Mouse (Mus musculus) brain, adult 2 months (tissue): ENCODE measurements around the gene Fdx1l.
A peak's percentile ranks its signal among the peaks of the same experiment; 100 is the strongest.

Experiments used
- DNase-seq: peaks from one replicate; pipeline ENCODE4 v3.0.0; 2011; ENCODE audit warnings: low read depth, low spot score

The Fdx1l gene

DNA sequence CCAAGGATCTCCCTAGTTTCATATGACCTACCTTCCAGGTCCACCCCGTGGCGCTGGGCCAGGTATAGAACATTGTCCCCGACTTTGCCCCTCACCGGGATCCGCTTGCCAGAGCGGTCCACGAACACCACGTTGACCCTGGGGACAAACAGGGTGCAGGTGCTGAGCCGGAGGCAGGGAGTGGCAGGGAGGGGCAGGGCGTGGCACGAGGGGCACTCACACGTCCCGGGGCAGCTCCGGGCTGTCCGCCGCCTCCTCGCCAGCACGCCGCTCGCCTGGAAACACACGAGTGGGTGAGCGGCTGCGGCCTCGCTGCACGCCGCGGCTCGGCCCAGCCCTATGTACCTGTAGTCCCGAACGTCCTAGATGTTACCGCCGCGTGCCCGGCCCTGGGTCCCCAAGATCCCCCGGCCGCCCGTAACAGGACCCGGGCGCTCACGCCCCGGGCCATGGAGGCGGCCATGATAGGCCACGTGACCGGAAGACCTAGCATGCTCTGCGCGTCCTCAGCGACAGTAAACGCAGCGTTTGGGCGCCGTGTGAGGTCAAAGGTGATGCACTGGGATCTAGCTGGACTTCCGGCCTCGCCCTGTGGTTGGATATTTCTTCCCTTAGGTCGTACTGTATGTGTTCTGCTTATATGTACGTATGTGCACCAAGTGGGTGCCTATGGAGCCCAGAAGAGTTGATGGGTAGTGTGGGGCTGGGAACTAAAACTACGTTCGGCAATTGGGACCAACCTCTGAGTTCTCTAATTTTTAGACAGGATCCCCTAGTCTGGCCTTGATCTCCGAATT, at the start of gene Fdx1l, which contains the start of gene Gm49373:
TSS of gene Fdx1l (minus strand) at position 571 of the 797 bp plus-strand sequence.
TSS of gene Gm49373 (minus strand) at position 53 of the 797 bp plus-strand sequence.
- DNase-seq = peak; percentile 97

DNA sequence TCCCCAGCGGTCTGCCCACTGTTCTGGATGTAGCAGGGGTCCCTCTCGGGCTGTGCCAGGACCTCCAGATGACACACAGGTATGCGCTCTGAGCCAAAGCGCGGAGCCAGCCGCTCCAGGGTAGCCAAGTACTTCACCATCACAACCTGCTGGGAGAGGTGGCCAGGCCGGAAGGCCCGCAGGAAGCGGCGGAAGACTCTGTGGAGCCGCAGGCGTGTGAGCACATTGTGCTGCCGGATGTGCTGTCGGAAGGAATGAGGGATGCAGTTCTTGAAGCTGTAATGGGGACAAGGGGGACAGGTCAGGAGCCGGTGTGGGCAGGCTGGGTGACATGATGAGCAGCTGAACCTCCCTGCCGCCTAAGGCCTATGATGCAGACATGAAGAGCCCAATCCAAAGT, 48.1 kb upstream of the Fdx1l start:
- no peak for DNase-seq

DNA sequence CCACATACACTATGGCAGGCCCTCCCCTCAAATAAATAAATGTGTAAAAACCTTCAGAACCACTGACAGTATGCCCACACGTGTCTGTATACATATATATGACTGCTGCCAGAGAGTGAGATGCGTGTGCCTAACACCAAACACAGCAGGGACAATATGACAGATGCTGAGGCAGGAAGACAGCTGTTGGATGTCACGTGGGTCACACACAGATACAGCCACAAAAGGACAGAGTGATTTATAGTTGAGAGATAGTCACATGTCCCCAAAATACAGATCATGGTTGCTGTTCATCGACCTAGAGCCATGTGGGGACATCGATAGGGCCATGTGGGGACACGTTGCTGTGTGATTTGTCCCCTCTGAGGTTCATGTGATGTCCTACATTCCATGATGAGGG, 43.7 kb upstream of the Fdx1l start:
- no peak for DNase-seq

DNA sequence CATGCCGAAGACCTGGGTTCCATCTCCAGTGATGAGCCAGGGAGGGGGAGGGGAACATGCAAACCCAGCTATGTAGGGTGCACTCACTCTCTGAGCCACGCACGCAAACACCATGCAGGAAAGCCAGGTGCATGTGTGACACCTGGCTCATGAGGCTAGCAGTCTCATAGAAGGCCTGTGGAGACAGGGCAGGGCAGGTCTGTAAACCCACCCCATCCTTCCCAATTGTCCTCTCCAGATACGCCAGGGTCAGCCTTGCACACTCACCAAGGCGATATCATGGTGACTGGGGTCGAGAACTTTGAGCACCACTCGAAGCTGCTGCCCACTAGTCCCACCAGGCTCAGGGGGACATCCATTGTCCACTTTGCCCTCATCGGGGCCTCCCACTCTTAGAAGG, 41.7 kb upstream of the Fdx1l start:
- DNase-seq = no peak

DNA sequence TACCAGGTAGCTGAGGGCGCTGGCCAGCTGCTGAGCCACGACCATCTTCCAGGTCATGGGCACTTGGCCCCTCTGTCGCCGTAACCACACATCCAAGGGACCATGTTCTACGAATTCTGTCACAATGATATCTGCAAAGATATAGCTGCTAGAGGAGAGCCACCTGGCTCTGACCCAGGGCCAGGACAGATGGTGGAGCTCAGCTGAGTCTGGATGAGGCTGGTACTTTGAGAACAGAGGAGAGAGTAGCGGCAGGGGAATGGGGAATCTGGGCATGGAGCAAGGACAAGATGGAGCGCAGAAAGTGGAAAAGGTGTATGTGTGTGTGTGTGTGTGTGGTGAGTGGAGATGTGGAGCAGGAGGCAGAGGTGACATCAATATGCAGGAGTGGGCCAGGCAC, 40.8 kb upstream of the Fdx1l start:
- DNase-seq = peak; percentile 68

DNA sequence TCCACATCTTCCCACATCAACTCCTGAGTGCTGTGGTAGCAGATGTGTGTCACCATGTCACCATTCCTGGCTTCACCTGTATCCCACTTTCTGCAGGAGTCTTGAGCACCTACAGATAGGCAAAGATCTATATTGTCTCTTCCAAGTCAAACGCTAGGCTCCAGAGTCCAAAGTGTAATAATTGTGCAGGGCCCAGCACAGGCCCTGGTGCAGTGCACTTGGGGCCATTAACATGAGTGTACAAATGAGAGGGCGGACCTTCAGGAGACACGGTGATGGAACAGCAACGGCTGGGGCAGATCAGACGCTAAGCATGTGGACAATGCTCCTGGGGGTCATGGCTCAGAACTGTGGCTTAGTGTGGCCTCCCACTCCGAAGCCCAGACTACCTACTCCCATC, 40.3 kb upstream of the Fdx1l start:
- no peak for DNase-seq

DNA sequence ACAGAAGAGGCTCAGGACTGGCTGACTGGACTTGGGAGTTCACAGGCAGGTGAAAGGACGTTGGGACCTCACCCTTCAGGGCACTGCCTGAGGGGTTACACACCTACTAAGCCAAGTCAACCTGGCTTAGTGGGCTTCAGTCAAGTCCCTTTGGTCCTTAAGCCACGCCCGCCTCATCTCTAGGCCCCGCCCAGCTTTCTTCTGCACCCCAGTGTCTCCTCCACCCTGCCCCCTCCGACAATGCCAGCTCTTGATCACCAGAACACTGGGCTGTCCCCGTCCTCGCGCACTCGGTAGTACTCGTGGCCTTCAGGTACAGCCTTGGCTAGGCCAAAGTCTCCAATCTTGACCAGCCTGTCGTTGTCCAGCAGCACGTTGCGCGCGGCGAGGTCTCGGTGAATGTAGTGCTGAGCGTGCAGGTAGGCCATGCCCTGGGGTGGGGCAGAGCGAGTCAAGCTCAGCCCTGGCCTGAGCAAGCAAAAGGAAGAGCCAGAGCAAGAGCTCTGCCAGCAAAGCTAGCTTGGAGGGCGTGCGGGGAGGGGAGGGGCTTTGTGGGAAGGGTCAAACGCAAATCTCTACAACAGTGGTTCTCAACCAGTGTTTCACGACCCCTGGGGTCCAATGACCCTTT, 34.3 kb upstream of the Fdx1l start:
- DNase-seq = no peak

DNA sequence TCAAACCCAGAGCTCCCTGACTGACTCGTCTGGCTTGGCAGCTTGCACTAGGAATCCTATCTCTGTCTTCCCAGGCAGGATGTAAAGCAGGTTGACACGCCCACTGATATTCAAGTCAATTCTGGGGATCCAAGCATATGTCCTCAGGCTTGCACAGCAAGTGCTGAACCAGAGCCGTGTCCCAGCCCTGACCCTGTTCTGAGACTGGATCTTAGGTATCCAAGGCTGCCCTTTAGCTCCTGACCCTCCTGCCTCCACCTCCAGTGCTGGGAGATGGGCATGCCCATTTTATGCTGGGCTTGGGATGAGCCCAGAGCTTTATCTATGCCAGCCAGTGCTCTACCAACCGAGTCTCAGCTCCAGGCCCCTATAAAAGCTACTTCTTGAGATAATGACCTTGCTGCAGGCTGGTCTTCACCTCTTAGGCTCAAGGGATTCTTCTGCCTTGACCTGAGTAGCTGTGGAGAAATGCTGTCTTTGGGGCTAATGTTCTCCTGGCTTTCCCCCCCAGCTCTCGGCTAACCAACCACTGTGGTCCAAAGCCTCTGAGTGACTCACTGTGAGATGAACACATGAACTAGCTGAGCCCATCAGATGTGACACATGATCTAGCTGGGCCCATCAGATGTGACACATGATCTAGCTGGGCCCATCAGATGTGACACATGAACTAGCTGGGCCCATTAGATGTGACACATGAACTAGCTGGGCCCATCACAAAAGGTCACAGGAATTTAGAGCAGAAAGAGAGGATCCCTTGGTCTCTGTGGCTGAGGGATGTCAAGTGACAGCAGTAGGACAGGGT, 32.5 kb upstream of the Fdx1l start:
- DNase-seq = peak; percentile 60

DNA sequence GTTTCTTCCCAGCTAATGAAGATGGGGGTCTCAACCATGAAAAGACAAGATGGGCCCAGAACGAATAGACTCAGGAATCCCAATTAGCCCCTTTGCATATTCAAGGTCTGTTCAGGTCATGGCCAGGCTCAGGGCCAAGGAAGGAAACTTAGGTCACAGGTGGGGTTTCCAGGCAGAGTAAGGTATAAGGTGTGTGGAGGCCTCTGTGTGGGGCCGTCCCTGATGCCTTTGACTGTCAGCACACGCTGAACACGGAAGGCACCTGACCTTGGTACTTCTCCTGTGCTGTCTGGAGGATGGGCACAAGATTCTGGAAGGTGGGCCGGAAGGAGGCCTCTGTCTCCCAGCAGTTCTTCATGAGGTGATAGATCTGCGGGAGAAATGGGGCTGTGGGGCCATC, 31.4 kb upstream of the Fdx1l start:
- no peak for DNase-seq

DNA sequence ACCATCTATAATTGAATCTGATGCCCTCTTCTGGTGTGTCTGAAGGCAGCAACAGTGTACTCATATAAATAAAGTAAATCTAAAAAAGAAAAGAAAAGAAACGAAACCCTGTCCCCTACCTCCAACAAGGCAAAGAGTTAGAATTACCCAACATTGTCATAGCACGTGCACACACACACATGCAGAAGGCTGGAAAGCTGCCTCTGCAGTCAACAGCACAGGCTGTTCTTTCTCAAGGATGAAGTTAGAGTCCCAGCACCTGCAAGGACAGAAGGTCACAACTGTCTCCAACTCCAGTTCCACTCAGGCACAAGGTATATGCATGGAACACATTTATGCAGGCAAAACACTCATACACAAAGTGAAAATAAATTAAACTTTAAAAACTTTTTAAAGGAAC, 28.7 kb upstream of the Fdx1l start:
- DNase-seq = no peak

DNA sequence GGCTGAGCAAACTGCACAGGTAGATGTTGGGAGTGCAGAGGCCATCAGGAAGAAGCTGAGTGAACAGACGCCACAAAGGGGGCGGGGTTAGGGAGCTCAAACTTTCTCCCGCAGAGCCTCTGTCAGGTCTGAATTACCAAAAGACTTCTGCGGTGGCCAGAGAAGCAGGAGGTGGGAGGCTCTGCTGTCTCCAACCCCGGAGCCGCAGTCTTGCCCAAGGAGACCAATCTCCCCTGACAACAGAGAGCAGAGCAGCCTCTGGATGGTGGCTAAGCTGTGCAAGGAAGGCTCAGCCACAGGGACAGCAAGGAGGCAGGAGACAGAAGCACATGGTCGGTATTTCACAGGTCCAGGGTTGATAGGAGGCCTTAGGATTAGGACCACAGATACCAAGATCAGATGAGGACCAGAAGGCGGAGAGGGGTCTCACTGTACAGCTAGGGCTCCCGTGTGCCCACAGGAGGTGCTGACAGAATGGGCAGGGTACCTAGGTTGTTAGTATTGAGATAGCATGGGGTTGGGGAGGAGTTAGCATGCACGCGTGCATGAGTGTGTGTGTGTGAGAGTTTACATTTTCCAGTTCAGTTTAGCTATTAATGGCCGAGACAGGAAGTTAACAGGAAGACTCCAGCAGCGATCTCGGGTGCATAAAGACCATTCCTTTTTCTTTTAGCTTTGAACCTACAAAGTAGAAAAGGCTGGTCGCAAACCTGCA, 27.2 kb upstream of the Fdx1l start:
- DNase-seq = no peak

DNA sequence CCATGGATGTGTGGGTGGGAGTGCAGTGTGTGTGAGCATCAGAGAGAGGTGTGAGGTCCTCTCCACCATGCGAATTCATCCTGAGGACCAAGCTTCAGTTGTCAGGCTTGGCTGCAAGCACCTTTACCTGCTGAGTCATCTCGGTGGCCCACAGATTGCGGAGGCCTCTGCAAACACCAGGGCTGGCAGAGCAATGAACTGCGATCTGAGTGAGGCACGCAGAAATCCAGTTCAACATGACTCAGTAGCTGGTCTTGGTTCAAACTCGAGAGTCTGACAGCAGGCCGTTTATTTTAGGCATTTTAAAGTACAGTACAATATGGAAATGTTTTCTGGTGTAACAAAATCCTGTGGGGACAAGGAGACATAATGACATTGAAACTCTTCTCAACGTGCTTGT, 24.4 kb upstream of the Fdx1l start:
- DNase-seq = peak; percentile 92

DNA sequence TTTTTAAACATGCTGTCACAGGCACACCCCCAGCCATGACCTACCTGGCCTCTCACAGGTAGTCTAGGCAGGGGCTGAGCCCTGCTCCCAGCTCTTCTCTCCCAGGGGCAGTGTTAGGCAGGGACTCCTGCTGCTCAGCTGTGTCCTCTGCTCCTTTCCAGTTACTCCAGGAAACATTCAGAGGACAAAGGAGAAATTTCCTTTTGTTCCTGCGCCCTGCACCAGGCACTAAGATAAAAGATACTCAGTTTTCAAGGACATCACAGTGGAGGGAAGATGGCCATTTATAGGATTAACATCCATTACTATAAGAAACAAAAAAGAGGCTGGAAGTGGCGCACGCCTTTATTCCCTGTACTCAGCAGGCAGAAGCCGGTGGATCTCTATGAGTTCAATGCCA, 22.5 kb upstream of the Fdx1l start:
- DNase-seq = no peak

DNA sequence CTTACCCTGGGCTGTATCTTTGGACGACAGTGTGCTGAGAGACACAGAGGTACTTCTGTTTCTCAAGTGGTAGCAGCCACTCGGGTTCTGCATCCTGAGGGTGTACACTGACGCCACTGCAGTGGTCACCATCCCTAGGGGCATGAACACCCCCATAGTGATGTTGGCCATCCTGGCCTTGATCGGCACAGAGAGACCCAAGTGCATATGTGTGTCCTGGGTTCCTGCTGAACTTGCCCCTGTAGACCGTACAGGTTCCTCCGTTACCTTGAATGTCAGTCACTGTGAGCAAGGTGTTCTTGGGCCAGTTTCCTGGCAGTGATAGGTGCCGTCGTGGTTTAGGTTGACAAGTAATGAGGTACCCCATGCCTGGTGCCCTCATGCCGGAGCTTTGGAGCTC, 20.0 kb upstream of the Fdx1l start:
- DNase-seq = no peak

DNA sequence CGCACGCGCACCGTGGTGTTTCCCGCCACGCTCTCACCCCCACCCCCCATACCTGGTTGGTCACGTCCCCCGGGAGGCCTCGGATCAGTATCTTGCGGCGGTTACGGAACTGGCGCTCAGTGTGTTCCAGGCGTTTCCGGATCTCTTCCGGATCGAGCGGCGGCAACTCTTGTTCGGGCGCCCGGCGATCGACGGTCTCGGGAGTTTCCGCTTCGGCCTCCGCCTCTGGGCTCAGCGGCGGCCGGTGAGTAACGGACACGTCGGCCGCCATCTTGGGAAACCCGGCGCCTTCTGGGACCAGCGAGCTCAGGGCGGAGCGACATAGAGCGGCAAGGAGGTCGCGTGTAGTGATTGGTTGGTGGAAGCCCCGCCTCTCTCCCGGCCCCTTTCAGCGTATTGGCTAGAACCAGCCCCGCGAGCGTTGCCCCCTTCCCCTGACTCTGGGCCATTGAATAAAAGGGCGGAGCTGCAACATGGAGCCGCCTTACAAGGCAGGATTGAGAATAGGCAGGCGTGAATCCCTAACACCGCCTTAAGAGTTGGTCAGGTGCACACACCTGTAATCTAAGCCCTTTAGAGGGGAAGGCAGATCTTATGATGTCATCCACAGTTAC, 18.4 kb upstream of the Fdx1l start, which contains the start of the genes Gm38431 and Raver1:
TSS of gene Gm38431 (minus strand) at position 291 of the 614 bp plus-strand sequence.
TSS of gene Raver1 (minus strand) at position 302 of the 614 bp plus-strand sequence.
- peak; percentile 99 for DNase-seq

DNA sequence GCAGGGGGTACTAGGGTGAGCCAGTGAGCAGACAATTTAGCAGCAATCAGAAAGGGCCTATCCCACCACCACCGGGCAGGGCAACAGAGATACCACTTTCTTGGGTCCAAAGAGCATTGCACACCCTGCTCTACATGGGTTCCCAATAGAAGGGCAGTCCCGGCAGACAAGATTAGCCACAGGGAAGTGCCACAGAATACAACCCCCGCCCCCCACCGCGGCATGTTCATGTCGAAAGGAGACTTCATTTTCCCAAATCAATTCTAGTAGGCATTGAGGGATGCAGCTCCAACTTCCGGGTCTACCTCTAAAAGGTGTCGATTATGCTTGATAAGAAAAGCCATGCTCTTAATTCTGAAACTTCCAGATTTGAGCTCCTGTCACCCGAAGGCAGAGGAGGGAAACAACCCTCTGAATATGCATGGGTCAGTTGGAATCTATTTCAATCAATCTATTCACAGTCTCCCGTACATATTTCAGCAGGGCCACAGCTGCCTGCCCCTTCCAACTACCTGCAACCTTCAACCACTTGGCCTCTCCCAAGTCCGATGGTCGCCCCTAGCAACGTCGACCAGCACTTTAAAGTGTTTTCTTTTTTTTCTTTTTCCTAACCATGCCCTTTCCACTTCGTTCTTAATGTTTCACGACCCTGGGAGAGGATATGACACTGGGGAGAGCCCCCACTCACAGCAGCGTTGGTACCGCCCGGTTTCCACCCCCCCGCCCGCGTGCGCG, 17.7 kb upstream of the Fdx1l start:
- no peak for DNase-seq

DNA sequence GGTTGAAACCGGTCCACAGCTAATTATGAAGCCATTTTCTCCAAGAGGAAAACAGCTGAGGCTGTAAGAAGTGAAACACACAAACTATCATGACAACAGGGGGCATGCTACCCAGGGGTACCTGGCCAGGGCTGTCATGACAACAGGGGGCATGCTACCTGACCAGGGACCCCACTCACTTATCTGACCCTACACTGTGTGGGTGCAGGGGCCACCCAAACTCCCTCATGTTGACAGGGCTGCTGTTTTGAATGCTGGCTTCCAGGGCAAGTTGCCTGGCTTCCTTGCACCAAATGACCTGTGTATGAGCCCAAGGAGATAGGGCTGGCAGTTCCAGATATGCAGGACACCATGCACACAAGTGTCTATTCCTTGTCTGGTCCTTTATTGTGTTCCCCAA, 17.1 kb upstream of the Fdx1l start:
- DNase-seq = no peak

DNA sequence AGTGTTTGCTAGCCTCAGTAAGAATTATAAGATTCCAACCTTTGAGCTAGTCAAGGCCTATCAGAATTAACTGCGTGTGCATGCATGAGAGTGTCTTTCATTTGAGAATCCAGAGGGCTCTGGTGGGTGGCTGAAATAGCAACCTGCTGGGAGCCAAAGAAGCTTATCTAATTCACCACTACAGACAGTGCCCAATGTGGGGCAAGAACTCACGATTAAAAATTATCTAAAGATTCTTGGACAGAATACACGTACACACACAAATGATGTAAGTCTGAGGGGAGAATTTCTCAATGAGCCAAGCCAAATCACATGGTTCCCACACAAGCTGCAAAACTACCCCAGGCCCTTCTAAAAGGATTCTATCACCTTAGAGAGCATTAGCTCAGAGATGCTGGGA, 9.9 kb upstream of the Fdx1l start:
- DNase-seq = no peak

DNA sequence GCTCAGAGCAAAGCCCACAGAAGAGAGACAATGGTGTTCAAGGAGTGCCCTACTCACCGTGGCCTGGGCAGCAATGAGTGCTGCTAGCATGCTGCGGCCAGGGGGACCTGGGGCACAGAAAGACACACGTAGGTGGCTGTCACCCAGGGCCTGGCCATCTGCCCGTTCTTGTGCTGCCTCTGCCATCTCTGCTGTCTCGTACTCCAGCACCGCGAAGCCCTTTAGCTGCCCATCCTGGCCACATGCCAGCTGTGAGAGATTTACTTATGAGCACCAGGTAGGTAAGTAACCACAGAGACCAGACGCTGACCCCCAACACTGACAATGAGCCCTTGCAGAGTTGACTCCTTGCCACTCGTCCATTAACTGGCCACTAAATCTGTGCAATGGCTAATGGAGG, 7.7 kb upstream of the Fdx1l start:
- DNase-seq = no peak

DNA sequence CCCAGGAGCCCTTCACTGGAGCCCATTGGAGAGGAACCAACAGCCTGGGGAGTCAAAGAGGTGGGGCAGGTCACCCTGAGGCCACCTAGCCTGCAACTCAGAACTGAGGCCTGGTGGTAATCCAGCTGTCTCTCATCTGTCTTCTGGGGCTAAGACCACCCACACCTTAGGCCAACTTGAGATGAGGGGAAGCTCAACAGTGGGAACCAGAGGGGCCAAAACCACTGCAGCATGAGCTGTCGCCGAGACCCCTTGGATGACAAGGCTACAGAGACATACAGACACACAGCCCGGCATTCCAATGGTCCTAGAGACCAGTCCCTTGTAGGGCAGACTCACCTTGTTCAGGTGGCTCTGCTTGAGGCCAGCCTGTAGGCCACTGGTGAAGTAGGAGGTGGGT, 2.2 kb upstream of the Fdx1l start:
- DNase-seq = no peak

DNA sequence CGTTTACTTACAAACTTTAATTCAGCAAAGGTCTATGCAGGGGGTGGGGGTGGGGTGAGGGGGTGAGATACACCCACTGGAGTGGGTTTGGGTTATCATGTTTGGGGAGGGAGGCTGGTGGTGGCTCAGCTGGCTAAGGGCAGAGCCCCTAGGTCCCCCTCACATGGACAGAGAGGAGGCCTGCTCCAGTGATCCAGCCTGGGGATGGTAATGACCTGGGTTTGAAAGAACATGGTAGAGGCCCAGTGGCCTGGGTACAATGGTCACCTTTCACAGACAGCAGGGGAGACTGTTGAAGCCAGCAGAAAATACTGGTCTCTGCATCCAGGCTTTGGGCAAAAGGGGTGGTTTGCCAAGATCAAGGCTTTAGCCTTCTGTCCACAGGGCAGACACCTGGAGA, 759 bp upstream of the Fdx1l start:
- DNase-seq = no peak
